Mouse (Mus musculus) Muller cell, postnatal 12 days (primary cell): ENCODE measurements around the gene Lgi1.
A peak's percentile ranks its signal among the peaks of the same experiment; 100 is the strongest.

Experiments
- DNase-seq: peaks from one replicate; pipeline ENCODE4 v3.0.0-alpha.2; 2015; ENCODE audit errors: inconsistent ontology term

The Lgi1 gene

GRCm38 (mm10) chr19:38264505-38265500 is at the start of gene Lgi1:
Gene Lgi1 (plus strand): TSS chr19:38264536.
- peak; percentile 26 for DNase-seq

- no peak for DNase-seq
These were observed 46.6 kb upstream of the Lgi1 start for GRCm38 (mm10) chr19:38217696-38218095.

GRCm38 (mm10) chr19:38223356-38223904 is 40.9 kb upstream of the Lgi1 start:
- no peak for DNase-seq

- DNase-seq, result peak; percentile 95
These were observed 40.2 kb upstream of the Lgi1 start, which contains the start of gene Fra10ac1 for GRCm38 (mm10) chr19:38223905-38224684. Gene Fra10ac1 (minus strand): TSS chr19:38224156.

GRCm38 (mm10) chr19:38224685-38225060 is 39.7 kb upstream of the Lgi1 start:
- no peak for DNase-seq

GRCm38 (mm10) chr19:38228699-38229098 is 35.6 kb upstream of the Lgi1 start:
- no peak for DNase-seq

- DNase-seq, result no peak
These were observed 32.2 kb upstream of the Lgi1 start for GRCm38 (mm10) chr19:38232087-38232486.

GRCm38 (mm10) chr19:38232516-38232915 is 31.8 kb upstream of the Lgi1 start:
- DNase-seq, result no peak

GRCm38 (mm10) chr19:38236526-38236925 is 27.8 kb upstream of the Lgi1 start:
- no peak for DNase-seq

GRCm38 (mm10) chr19:38237834-38238212 is 26.5 kb upstream of the Lgi1 start:
- DNase-seq, result no peak

GRCm38 (mm10) chr19:38238213-38238951 is 26.0 kb upstream of the Lgi1 start:
- peak; percentile 25 for DNase-seq

GRCm38 (mm10) chr19:38242314-38242852 is 22.0 kb upstream of the Lgi1 start:
- DNase-seq, result no peak

- no peak for DNase-seq
These were observed 19.6 kb upstream of the Lgi1 start for GRCm38 (mm10) chr19:38244748-38245147.

GRCm38 (mm10) chr19:38245361-38246176 is 18.8 kb upstream of the Lgi1 start:
- peak; percentile 30 for DNase-seq

- DNase-seq, result peak; percentile 29
These were observed 18.1 kb upstream of the Lgi1 start for GRCm38 (mm10) chr19:38246177-38246622.

GRCm38 (mm10) chr19:38249627-38250026 is 14.7 kb upstream of the Lgi1 start:
- DNase-seq, result no peak

GRCm38 (mm10) chr19:38253796-38254195 is 10.5 kb upstream of the Lgi1 start:
- DNase-seq, result peak; percentile 30

- no peak for DNase-seq
These were observed 5.7 kb upstream of the Lgi1 start for GRCm38 (mm10) chr19:38258651-38259065.

GRCm38 (mm10) chr19:38259436-38259835 is 4.9 kb upstream of the Lgi1 start:
- no peak for DNase-seq

GRCm38 (mm10) chr19:38260346-38260745 is 4.0 kb upstream of the Lgi1 start:
- DNase-seq, result no peak
